Mouse (Mus musculus): ENCODE results near the gene Gm10570. TPM values are rescaled to one million over a fixed set of nuclear protein-coding genes. Genes with fewer than 3 reads are reported as not detected.

The Gm10570 gene
- 1 to 10 TPM in 1 of 2 experiments, under 1 TPM in 1; 0.33 to 1.8 TPM for polyA plus RNA-seq (2017; shearing (Covaris generic))

DNA sequence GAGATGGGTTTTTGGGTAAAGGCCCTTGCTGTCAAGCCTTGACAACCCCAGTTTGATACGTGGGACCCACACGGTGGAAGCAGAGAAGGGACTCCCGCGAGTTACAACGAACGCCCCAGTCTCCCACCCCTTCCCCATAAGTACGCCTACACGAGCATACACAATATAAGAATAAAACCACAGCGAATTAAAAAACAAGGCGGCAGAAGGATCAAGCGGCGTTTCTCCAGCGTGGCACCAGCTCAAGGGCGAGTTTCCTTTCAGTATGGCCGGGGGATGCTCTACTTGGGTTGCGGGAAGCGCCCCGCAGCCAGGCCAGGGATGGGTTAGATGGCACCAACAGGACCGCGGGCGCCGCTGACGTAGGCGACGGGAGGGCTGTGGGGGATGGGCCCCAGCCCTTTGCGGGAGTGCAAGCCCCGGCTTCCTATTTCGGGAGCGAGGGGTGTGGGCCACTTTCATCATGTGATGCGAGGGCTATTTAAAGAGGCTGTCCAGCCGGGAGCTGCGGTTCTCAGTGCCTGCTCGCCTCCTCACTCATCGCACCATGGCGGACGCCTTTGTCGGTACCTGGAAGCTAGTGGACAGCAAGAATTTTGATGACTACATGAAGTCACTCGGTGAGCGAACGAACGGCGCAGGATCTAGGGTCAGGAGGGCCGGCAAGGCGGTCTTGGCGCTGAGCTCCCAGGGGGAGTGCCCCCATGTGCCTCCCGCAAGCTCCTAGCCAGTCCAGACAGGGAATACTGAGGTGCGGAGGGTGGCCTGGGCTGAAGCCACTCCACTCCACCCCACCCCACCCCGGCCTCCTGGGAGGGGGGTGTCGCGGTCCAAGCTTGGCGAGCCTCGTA is at the start of gene Gm10570, which contains the start of gene Fabp3:
Gene Gm10570, minus strand, starts transcription at position 444 of the 851 bp plus-strand sequence.
Gene Fabp3, plus strand, starts transcription at position 365 of the 851 bp plus-strand sequence.

DNA sequence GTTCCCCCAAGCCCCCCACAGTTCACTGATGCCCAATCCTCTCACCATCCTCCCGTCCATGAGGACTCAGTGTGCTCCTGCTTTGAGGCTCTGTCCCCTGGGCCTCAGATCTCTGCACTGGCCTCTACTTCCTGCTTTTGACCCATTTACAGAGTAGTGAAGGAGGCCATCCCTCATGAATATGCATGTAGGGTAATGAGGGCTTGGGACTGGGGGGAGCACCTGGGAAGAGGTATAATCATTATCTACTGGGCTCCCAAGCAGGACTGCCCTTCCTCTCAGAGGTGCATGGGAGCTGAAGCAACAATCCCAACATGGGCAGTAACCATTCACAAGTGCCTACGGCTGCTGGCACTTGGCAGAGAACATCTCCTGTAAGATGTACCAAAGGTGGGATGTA is 29.4 kb downstream of the Gm10570 start, which contains the start of gene Serinc2:
Gene Serinc2, minus strand, starts transcription at position 101 of the 400 bp plus-strand sequence.

Other genes starting within 250 kb of the Gm10570 start
- 10 to 100 TPM; 67.5 to 67.8 TPM for gene Pef1, start 206.1 kb downstream of the Gm10570 start, polyA plus RNA-seq (2017; shearing (Covaris generic))
- gene Hcrtr1, start 169.3 kb downstream of the Gm10570 start, polyA plus RNA-seq (2017; shearing (Covaris generic)), result not detected
- 1 to 10 TPM in 1 of 2 experiments, under 1 TPM in 1; 0.24 to 2.8 TPM for gene Tinagl1, start 133.6 kb downstream of the Gm10570 start, polyA plus RNA-seq (2017; shearing (Covaris generic))
- gene Gm853, start 86.3 kb downstream of the Gm10570 start, polyA plus RNA-seq (2017; shearing (Covaris generic)), result not detected
- under 1 TPM in 1 of 2 experiments, not detected in 1; 0.60 TPM for gene Serinc2, start 29.5 kb downstream of the Gm10570 start, polyA plus RNA-seq (2017; shearing (Covaris generic))
- 1 to 10 TPM in 1 of 2 experiments, under 1 TPM in 1; 0.58 to 2.9 TPM for gene Fabp3, start 79 bp downstream of the Gm10570 start, polyA plus RNA-seq (2017; shearing (Covaris generic))
- gene Zcchc17, start 51.3 kb upstream of the Gm10570 start, polyA plus RNA-seq (2017; shearing (Covaris generic)), result 10 to 100 TPM; 58.3 to 68.3 TPM
- 100 to 1,000 TPM; 110 to 113 TPM for gene Snrnp40, start 51.5 kb upstream of the Gm10570 start, polyA plus RNA-seq (2017; shearing (Covaris generic))